Mouse (Mus musculus) testis, adult 2 months (tissue): ENCODE measurements around the gene Auts2. TPM values are rescaled to one million over a fixed set of nuclear protein-coding genes. Genes with fewer than 3 reads are reported as not detected.

Experiments
- H3K27ac ChIP-seq: fragments of 200-500 bp; 2 replicates; pipeline ENCODE4 v1.5.1; 2012; ENCODE audit warnings: low read depth, low read length; ENCODE audit not compliant: control insufficient read depth, insufficient read depth
- H3K27me3 ChIP-seq: fragments of 200-500 bp; 2 replicates; pipeline ENCODE4 v1.6.1; 2012; ENCODE audit warnings: mild to moderate bottlenecking, low read length, moderate library complexity; ENCODE audit not compliant: control insufficient read depth, insufficient read depth
- H3K36me3 ChIP-seq: fragments of 200-500 bp; 2 replicates; pipeline ENCODE4 v1.6.1; 2012; ENCODE audit warnings: mild to moderate bottlenecking, low read length; ENCODE audit not compliant: control insufficient read depth, insufficient read depth
- H3K4me1 ChIP-seq: fragments of 200-500 bp; 2 replicates; pipeline ENCODE4 v1.6.1; 2012; ENCODE audit warnings: low read length; ENCODE audit not compliant: control insufficient read depth, insufficient read depth
- H3K4me3 ChIP-seq: fragments of 200-500 bp; 2 replicates; pipeline ENCODE4 v1.5.1; 2012; ENCODE audit warnings: low read depth, mild to moderate bottlenecking, low read length, moderate library complexity, mixed read lengths; ENCODE audit not compliant: control insufficient read depth
- CTCF ChIP-seq: fragments of 200-500 bp; IDR thresholded peaks from 2 replicates; pipeline ENCODE4 v1.5.1; 2012; ENCODE audit warnings: low read depth, mild to moderate bottlenecking, inconsistent platforms, low read length, moderate library complexity; ENCODE audit not compliant: control insufficient read depth, insufficient read depth, insufficient replicate concordance
- POLR2A ChIP-seq: fragments of 200-500 bp; IDR thresholded peaks from 2 replicates; pipeline ENCODE4 v1.6.1; 2012; ENCODE audit warnings: low read depth, mild to moderate bottlenecking, inconsistent platforms, low read length, moderate library complexity; ENCODE audit not compliant: control insufficient read depth
- polyA plus RNA-seq: library from polyadenylated mRNA; depleted of rRNA; stranded (reverse); fragments of >200 nt; gene quantifications from 2 replicates; pipeline ENCODE4 v1.2.3, GENCODE M21; 2012

Auts2 gene
- polyA plus RNA-seq, 1 experiment = 4.3 TPM

- H3K27me3 ChIP-seq = no peaks in the 10 kb centered on the region
- peaks cover 2% of the 10 kb centered on the region; the same call in 1 of the 2 replicates for H3K4me1 ChIP-seq
- H3K36me3 ChIP-seq = no peaks in the 10 kb centered on the region
- H3K27ac ChIP-seq = no peak overlapping the region
- no peak overlapping the region for H3K4me3 ChIP-seq
- no peak for TF ChIP-seq POLR2A
- TF ChIP-seq CTCF = no peak
Observed at GRCm38 (mm10) chr5:132485994-132486393, 57.1 kb downstream of the Auts2 start.

- H3K4me3 ChIP-seq = no peak overlapping the region
- H3K27ac ChIP-seq = no peak overlapping the region
- no peak for TF ChIP-seq CTCF
- TF ChIP-seq POLR2A = no peak
- H3K27me3 ChIP-seq = no peaks in the 10 kb centered on the region
- peaks cover 2% of the 10 kb centered on the region; the same call in 1 of the 2 replicates for H3K4me1 ChIP-seq
- H3K36me3 ChIP-seq = no peaks in the 10 kb centered on the region
Observed at GRCm38 (mm10) chr5:132485448-132485847, 57.7 kb downstream of the Auts2 start.

DNA sequence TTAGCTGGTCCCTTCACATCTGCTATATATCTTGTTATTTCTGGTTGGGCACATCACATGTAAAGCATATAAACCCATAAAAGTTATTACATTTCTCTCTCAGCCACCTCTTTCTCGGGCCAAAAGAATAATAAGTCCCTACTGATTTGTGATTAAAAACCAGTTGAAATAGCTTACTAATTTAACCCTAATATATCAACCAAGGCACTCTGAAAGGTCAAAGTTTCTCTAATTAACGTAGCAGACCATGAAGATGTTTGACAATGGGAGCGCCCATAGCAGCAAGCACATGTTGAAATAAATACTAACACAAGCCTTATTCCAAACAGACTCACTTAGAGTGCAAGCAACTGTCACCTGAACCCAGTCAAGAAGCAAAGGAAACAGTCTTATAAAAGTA lies 61.7 kb downstream of the Auts2 start:
- TF ChIP-seq CTCF (no peak), POLR2A (no peak)
- no peaks in the 10 kb centered on the region for H3K27me3 ChIP-seq
- H3K4me1 ChIP-seq = peaks cover 2% of the 10 kb centered on the region; the same call in 1 of the 2 replicates
- no peak overlapping the region for H3K4me3 ChIP-seq
- H3K27ac ChIP-seq = no peak overlapping the region
- H3K36me3 ChIP-seq = no peaks in the 10 kb centered on the region

DNA sequence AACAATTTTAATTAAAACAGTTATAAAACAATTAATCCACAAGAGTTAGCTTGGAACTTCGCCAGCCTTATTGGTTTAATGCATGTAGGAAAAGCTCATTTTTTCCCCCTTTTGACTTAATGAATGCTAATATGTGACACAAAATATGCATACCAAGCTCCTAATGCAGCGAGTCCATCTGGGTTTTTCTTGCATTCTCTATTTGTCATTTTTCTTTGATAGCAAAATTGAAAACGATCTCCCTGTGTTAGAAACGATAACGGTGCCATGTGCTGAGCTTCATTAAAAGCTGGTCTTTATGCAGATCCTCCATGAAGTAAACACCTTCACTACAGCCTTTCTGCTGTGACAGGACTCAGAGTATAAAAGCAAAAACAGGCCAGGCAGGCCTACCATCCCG lies 62.7 kb downstream of the Auts2 start:
- Histone ChIP-seq H3K4me1 (peaks cover 2% of the 10 kb centered on the region; the same call in 1 of the 2 replicates), H3K36me3 (no peaks in the 10 kb centered on the region), H3K27me3 (no peaks in the 10 kb centered on the region), H3K4me3 (no peak overlapping the region), H3K27ac (no peak overlapping the region)
- TF ChIP-seq POLR2A (no peak), CTCF (no peak)

- H3K27me3 ChIP-seq = no peaks in the 10 kb centered on the region
- no peak overlapping the region for H3K4me3 ChIP-seq
- H3K4me1 ChIP-seq = no peaks in the 10 kb centered on the region
- H3K36me3 ChIP-seq = no peaks in the 10 kb centered on the region
- no peak overlapping the region for H3K27ac ChIP-seq
- TF ChIP-seq CTCF = no peak
- no peak for TF ChIP-seq POLR2A
Observed at GRCm38 (mm10) chr5:132479227-132479857, 63.8 kb downstream of the Auts2 start.

DNA sequence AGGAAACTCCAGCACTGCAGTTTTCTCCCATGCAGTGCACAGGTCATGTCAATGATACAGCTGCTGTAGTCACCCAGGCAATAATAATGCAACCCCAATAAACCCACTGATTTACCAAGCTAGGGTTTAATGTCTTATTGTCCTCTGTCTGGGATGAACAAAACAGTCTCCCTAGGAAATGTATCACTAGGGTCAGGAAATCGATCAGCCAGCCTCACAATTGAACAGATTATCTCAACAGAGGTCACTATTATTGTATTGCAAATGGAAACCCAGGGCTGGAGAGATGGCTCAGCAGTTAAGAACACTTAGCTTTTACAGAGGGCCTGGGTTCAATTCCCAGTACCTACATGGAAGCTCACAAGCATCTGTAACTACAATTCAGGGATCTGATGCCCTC lies 65.6 kb downstream of the Auts2 start:
- H3K27ac ChIP-seq = no peak overlapping the region
- no peaks in the 10 kb centered on the region for H3K27me3 ChIP-seq
- no peaks in the 10 kb centered on the region for H3K4me1 ChIP-seq
- TF ChIP-seq CTCF (no peak), POLR2A (no peak)
- no peak overlapping the region for H3K4me3 ChIP-seq
- no peaks in the 10 kb centered on the region for H3K36me3 ChIP-seq

- Histone ChIP-seq H3K4me3 (no peak overlapping the region), H3K27ac (no peak overlapping the region), H3K4me1 (no peaks in the 10 kb centered on the region), H3K36me3 (no peaks in the 10 kb centered on the region), H3K27me3 (no peaks in the 10 kb centered on the region)
- no peak for TF ChIP-seq CTCF
- TF ChIP-seq POLR2A = no peak
Observed at GRCm38 (mm10) chr5:132472905-132473321, 70.2 kb downstream of the Auts2 start.
